Mouse (Mus musculus) left cerebral cortex, postnatal 4 days (tissue): ENCODE measurements at regions not wholly inside any gene's neighbourhood (a gene's known extent, or its start where the extent isn't known, plus 50 kb on each side); places are given as distances from the start of the nearest gene placed in this dataset.

ENCODE experiments used
- DNase-seq: peaks from one replicate; pipeline ENCODE4 v3.0.0-alpha.2; 2022
- intact Hi-C: fragments of 180-260 bp; cut with DNase I; formaldehyde crosslinking; loops from one replicate; pipeline ENCODE4 v1.15.1; 2025

DNA sequence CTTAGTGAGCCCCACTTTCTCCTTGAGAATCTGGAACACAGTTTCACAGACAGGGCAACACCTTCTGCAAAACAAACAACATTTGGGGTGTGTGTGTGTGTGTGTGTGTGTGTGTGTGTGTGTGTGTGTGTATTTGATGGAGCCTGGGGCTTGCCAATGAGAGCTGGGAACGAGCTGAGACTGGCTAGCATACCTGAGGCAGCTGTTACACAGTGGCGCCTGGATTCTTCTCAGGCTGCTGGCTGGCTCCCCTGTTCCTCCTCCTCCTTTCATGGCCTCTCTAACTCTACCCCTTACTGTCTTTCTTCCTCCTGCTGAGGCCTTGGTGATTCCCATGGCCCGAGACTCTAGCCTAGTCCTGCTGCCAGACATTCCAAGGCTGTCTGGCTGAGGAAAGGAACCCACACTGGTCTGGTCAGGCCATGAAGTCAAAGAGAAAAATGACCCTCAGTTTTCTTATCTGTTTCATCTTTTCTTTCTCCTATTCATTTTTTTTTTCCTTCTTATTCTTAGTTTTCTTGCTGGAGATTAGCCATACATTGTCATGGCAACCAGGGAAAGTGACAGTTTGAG, 79.6 kb upstream of the Sem1 start:
- no peak for DNase-seq
- intact Hi-C loops = no loop called here

DNA sequence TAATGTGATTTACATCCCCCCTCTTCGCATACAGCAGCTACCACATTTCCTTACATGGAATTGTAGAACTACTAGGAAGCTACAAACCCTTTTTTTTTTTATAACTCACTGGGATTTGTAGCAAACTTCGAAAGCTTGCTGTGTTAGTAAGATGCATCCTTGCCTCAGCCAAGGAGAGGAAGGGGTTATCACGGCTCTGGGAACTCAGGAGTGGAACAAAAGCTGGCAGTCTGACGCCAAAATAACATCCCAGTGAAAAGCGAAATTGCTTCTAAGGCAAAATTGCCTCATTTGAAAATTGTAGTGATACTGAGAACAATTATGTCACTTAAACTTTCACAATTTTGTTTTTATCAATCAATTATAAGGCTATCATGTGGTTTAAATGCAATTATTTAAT, 81.6 kb upstream of the Sem1 start:
- DNase-seq = no peak
- intact Hi-C loops = no loop called here

DNA sequence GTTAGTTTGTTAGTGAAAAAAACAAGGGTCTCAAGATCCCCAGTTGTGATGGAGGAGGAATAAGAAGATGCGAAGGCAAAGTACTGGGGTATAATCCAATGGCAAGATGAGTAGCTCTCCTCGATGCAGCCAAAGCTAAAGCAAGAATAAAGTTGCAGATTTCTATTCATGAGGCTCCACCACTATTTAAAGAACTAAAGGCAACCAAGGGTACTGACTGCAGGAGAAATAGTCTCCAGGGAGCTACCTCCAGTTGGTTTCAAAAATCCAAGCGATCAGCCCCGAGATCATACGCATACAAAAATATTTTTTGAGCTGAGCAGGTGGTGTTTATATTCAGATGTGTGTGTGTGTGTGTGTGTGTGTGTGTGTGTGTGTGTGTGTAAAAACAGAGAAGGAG, 88.3 kb upstream of the Sem1 start:
- intact Hi-C loops = no loop called here
- DNase-seq = no peak

DNA sequence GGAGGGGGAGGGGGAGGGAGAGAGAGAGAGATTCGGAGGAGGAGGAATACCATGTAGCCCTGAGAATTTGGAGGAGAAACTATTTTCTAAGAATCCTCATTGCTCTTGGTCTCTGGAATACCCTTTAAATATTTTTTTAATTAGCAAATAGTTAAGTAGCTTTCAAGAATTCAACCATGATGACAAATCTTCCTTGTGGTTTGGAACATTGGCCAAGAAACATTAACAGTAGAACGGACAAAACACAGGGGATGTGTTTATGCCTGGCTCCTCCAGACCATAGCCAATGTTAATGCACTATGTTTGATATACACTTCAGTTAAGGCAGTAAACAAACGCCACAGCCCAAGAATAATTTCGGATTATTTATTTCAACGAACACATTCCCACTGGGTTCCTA, 110.8 kb upstream of the Sem1 start:
- intact Hi-C loops = no loop called here
- no peak for DNase-seq

DNA sequence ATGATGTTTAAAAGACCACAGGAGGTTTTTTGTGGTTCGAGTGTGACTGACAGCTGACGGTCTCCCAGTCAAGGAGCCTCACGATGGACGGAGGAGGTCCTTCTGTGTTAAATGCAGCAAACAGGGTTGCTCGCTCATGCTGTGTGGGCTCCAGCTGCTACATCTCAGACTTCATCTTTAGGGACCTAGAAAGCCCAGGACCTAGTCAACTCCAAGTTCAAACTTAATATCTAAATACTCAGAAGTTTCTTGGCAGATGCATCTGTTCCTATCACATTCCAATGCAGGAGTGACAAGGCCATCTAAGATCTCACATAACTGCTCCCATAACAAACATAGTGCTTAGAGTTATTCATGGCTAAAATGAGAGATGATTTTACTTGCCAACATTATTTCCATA, 111.7 kb upstream of the Sem1 start:
- no peak for DNase-seq
- intact Hi-C loops = no loop called here

DNA sequence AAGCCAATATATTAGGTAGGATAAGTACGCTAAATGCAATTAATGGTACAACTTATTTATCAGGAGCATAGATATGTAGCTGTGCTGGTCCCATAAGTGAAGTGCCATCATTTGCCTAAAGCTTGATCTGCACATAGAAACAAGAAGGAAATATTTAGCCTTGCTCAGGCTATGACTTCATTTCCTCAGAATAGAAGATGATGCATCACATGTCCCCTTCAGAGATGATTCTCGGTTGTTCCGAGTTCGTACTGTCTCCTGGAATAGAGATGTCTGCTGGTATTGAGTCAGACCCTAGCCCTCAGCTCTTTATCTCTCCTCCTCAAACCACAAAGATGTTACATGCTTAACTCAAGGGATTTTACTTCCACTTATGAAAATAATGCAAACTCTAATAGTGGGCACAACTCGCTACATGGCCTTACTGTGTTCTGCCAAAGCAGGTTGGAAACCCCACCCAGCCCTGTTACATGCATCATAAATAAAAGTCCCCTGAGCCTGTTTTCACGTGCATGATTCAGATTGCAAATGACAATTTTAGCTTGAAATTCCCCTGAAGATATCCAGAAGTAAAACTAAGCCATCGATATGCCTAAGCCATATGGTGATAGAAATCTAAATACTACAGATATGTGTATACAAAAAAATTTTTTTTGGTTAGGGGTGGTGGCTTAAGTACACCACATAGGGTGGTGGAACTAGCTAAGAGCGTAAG, 113.8 kb upstream of the Sem1 start:
- intact Hi-C loops = no loop called here
- no peak for DNase-seq

DNA sequence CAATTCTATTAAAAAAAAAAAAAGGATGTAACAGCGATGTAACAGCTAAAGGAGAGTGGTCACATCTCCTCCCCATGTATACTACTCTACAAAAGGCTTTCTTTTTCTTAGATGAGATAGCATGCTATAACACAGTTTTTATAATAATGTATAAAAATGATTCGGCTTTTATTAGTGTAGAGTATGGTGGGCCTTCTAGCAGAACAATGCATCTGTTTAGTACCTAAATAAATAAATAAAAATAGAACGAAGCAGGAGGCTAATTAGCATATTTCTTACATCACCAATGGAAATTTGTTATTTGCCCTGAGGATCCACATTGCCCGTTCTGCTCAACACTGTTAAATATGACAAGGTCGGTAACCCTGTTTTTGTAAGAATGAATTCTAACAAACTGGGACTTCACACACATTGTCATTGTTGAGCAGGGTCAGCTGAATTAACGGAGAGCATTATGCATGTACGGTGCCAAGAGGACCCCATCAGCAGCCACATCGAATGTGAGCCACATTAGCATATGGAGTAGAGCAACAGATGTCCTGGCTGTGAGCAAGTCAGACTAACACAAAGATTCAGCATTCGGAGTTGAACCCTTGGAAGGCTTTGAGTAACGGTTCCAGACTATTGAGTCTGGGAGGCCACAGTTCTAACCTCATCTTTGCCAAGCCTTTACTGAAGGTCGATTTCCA, 117.4 kb upstream of the Sem1 start:
- intact Hi-C loops = no loop called here
- DNase-seq = peak; percentile 24

DNA sequence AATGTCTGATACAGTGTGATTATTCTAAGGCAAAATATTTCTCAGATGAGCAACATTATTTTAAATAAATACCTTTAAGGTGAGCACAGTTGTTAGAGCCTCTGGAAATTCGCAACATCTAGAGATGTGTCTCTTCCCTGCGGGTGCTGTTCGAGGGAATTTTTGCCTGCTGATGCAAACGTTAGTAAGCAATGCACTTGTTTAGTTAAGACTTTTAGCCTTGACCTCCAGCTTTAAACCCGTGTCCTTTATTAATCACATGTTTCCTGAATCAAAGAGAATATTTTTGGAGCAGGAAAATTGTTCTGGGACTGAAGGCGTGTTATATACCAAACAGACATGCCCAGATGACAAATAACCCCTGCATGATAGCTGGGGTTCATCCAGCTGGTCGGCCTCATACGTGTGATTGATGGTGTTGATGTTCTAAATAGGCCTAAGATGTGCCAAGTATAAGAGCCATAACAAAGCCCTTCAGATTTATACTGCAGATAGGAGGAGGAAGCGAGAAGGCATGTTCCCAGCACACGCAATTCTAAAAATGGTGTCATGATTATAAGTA, 119.0 kb upstream of the Sem1 start:
- no peak for DNase-seq
- intact Hi-C loops = no loop called here

DNA sequence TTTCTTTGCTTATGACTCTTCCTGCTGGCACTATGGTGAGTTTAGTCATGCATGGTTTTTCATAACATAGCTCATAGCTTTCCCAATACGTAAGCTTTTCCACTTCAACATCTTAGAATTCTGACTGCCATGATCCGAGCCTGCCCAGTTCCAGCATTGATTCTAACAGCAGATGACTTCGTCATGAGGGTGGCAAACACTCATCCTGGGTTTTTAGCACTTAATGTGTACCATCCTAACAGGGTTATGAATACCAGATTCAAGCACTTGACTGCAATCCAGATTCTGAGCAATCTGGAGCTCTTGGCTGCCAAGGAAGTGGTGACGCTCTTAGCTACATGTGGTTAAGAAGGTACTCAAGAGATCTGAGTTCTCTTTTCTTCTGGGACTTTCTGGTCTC, 128.3 kb upstream of the Sem1 start:
- no peak for DNase-seq
- intact Hi-C loops = no loop called here

DNA sequence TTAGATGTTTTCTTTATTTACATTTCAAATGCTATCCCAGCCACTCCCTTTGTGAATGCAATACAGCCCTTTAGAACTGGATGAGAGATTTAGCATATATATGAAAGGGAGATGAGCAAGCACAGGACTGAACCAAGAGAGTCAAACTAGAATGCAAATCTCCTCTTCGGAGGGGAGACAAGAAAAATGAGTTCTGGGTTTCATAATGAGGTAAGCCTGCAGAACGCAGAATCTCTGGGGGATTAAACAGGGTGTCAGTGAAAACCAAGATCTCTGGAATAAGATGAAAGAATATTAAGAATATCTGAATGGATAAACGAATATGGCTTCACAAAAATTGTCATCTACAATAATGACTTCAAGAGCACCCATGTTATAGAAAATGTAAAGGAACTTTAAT, 130.6 kb upstream of the Sem1 start:
- DNase-seq = no peak
- intact Hi-C loops = no loop called here

DNA sequence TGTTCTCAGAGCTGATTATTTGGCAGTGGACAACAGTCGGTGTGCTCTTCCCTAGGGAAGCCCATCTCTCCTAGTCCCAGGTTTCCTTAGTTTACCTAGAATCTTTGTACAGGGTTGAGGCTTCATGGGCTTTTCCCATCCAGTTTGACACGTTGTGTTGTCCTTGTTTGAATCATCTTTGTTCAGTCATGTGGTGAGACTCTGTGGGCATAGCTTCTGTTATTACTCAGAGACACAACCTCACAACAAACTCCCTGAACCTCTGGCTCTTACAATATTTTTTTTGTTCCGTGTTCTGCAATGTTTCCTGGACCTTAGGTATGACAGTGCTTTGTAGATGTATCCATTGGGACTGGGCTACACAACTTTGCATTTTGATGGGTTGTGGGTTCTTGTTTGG, 132.9 kb upstream of the Dlx6 start:
- no peak for DNase-seq
- intact Hi-C loops = no loop called here

DNA sequence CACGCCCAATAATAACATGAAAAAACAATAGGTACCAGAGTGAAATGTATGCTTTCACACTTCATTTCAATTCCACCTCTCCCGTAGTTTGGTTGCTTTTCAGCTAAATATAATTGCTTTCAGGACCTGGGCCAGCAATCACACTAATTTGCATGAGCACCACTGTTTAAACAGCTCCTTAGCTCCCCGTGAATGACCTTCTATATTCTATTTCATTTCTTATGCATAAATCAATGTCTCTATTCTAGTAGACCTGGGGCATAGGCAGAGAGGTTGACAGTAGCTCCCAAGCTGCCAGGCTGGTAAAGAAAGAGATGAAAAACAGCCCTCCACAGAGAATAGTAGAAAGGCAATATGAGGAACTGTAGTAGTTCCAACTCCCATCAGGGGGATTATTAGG, 117.7 kb upstream of the Dlx6 start:
- DNase-seq = no peak

DNA sequence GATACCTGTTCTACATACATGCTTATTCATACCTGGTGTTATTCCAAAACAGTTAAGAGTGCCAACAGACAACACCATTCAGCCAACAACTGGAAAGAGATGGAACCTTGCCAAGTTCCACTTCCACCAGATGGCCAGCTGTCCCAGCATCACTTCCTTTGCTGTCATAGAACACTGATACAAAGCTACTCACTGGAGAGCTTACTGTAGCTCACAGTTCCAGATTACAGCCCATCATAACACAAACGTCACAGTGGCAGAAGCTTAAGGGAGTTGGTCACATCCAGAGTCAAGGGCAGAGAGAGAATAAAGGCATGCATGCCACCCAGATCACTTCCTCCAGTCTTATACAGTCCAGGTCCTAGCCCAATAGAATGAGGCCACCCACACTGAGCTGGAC, 84.0 kb upstream of the Dlx6 start:
- intact Hi-C loops = no loop called here
- DNase-seq = no peak

More for the DNA sequence above, 117.7 kb upstream of the Dlx6 start:
- intact Hi-C loops = no loop called here

DNA sequence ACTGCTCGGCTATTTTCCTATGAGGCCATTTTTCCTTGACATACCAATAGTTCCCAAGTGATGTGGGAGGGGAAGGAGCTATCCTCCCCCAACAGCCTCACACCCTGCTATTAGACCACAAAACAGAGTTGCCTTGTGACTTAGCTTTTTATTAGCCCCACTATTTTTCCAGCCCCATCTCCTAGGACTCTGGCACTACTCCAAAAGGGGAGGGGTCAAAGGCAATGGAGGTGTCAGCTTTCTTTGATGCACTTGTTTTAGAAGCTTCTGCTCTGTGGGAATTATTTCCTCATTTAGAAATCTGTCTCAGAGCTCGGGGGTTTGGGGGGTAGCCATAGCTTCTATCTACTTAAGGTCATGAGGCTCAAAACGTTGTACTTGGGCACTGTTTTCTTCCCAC, 81.6 kb upstream of the Dlx6 start:
- intact Hi-C loops = no loop called here
- DNase-seq = no peak

DNA sequence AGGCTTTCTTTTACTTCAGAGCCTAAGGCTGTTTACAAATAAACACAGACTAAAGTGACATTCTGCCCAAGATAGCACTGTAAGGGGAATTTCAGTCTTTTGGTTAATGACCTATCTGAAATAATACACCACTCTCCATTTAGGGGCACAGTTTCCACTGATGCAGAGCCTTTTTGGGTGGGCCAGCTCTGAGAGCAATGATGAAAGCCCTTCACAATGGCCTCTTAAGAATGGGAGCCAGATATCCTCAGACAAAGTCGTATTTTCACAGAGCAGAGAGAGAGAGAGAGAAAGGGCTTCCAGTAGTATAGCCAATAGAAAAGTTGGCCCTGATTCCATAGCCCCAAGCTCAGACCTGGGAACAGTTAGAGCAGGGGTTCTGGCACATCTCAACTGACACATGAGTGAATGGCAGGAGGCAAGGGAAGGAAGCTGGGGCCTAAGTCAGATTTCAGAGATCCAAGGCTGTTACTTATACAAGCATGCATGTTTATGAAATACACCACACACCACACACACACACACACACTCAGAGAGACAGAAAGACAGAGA, 77.1 kb upstream of the Dlx6 start:
- intact Hi-C loops = no loop called here
- DNase-seq = no peak

DNA sequence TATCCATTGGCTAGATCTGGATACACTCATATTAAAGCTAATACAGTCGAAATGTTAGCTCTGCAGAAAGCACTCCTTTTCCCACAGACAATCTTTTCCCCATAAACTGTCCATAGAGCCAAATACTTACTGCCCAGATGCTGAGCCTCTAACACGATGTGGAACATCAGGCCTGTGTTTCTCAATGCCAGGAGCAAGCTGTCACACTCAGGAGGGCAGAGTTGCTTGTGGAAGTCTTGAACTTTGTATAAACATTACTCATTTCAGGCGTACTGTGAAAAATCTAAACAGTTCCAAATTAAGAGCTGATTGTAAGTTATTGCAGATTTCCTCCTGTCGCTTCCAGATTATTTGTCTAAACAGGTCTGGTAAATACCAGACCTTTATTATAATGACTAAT, 75.6 kb upstream of the Dlx6 start:
- intact Hi-C loops = no loop called here
- DNase-seq = no peak

DNA sequence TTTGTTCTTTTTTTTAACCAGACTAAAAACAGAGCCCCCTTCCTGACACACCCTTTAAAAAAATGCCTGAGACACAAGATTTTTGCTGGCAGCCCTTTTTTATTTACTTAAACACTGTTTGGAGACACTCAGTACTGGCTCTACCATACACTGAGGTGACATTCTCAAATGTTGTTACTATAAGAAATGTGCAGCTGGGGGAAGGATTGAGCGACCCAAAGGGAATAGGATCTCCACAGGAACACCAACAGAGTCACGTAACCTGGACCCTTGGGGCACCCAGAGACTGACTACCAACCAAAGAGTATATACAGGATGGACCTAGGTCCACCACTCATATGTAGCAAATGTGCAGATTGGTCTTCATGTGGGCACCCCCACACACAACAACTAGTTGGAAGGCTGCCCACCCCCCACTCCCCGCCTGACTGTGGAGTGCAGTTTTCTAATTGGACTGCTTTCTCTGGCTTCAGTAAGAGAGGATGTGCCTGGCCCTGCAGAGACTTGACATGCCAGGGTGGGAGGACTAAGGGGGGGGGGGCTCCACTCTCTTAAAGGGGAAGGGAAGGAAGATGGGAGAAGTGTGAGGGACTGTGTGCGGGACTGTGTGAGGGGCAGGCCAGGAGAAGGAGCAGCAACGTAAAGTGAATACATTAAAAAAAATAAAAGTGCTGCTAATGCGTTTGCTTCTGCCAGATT, 68.7 kb upstream of the Dlx6 start:
- DNase-seq = peak; percentile 13
- intact Hi-C loops = no loop called here

DNA sequence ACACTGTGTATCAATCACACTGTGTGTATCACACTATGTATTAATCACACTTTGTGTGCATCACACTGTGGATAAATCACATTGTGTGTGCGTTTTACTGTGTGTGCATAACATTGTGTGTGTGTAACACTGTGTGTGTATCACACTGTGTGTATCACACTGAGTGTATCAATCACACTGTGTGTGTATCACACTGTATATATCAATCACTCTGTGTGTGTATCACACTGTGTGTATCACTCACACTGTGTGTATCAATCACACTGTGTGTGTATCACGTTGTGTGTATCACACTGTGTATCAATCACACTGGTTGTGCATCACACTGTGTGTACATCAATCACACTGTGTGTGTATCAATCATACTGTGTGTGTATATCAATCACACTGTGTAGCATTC, 62.8 kb upstream of the Dlx6 start:
- intact Hi-C loops = no loop called here
- no peak for DNase-seq

DNA sequence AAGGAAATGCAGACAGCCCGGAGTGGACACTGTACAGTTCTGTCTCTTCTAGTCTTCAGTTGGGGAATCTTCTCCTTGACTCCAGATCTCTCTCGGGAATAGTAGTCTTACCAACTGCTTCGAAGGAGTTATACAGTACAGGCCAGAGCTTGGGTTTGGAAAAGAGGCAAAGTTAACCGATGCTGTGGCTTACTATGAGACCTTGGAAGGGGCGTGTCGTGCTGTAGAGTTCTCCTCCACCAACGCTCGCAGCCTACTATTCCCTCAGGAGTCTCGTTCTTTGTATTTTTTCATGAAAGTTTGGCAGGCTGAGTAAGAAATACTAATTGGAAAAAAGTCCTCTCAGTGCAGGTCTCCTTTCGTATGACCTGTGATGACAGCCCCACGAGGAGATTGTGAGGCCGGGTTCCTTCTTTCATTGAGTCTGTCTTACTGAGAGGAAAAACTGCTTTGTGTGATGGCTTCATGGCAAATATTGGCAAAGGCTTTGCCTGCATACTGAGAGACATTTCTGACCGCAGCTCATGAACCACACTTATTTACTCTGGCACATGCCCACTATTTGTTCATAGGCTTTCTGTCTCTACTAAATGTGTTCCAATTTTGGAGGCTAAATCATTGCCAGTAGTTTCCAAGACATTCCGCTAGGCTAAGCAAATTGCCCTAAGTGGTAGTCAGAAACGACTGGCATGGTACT, 61.4 kb upstream of the Dlx6 start:
- no peak for DNase-seq
- intact Hi-C loops = no loop called here
